Mouse (Mus musculus) kidney, embryonic 15.5 days (tissue): ENCODE measurements around the gene P2rx2. TPM values are rescaled to one million over a fixed set of nuclear protein-coding genes. Genes with fewer than 3 reads are reported as not detected.

Experiments used
- ATAC-seq: fragments of 200-750 bp; cut with Nextera tagmentation; replicated peaks from 2 replicates; pipeline ENCODE4 v1.8.0; 2017; ENCODE audit warnings: moderate TSS enrichment; ENCODE audit not compliant: low FRiP score
- H3K27ac ChIP-seq: fragments of 300-500 bp; sonication (generic); 2 replicates; pipeline ENCODE4 v1.5.1; 2015; ENCODE audit warnings: mild to moderate bottlenecking, inconsistent platforms
- H3K27me3 ChIP-seq: fragments of 300-500 bp; sonication (generic); 2 replicates; pipeline ENCODE4 v1.6.1; 2015; ENCODE audit warnings: inconsistent platforms
- H3K36me3 ChIP-seq: fragments of 300-500 bp; sonication (generic); 2 replicates; pipeline ENCODE4 v1.6.1; 2015; ENCODE audit warnings: inconsistent platforms
- H3K4me1 ChIP-seq: fragments of 300-500 bp; sonication (generic); 2 replicates; pipeline ENCODE4 v1.6.1; 2015; ENCODE audit warnings: inconsistent platforms
- H3K4me2 ChIP-seq: fragments of 300-500 bp; sonication (generic); 2 replicates; pipeline ENCODE4 v1.6.1; 2015; ENCODE audit warnings: moderate library complexity, mild to moderate bottlenecking, inconsistent platforms
- H3K4me3 ChIP-seq: fragments of 300-500 bp; sonication (generic); replicated peaks from 2 replicates; pipeline ENCODE4 v1.5.1; 2015; ENCODE audit warnings: mild to moderate bottlenecking, inconsistent platforms
- H3K9ac ChIP-seq: fragments of 300-500 bp; sonication (generic); 2 replicates; pipeline ENCODE4 v1.6.1; 2015; ENCODE audit warnings: mild to moderate bottlenecking, inconsistent platforms
- H3K9me3 ChIP-seq: fragments of 300-500 bp; sonication (generic); replicated peaks from 2 replicates; pipeline ENCODE4 v1.6.1; 2016; ENCODE audit warnings: inconsistent platforms
- WGBS: fragments of 180-500 bp; shearing (Covaris S2); methylation state at CpG from one replicate; pipeline ENCODE4 v1.1.7; 2015; ENCODE audit warnings: mixed read lengths; 5-methylcytosine and 5-hydroxymethylcytosine counted together
- polyA plus RNA-seq: library from polyadenylated mRNA; unstranded; fragments of >200 nt; fragmentation: Nextera tagmentation; extraction: Ambion mirVana; gene quantifications from 2 replicates; pipeline ENCODE4 v1.2.1, GENCODE M21; 2015

Gene P2rx2
- polyA plus RNA-seq, 1 experiment from 2014 or later, result 0.87 TPM

GRCm38 (mm10) chr5:110363822-110364545 is 21.0 kb upstream of the P2rx2 start:
- ATAC-seq, result 0 out of 2 replicates have a peak, but pooled peaks have one; percentile 3
- Histone ChIP-seq H3K4me1 (peaks cover 12% of the 10 kb centered on the region), H3K4me2 (peak overlapping the region; percentile 96), H3K9me3 (no peaks in the 10 kb centered on the region), H3K4me3 (peak overlapping the region; percentile 58), H3K27me3 (no peaks in the 10 kb centered on the region), H3K9ac (no peak overlapping the region; the same call in 1 of the 2 replicates), H3K27ac (0 out of 2 replicates have a peak overlapping the region, but pooled peaks have one; percentile 55), H3K36me3 (peaks cover 26% of the 10 kb centered on the region)
- 37% methylated on average over 11 of the region's 11 CpGs for WGBS

GRCm38 (mm10) chr5:110363179-110363821 is 20.3 kb upstream of the P2rx2 start:
- peak overlapping the region; percentile 55 for H3K9ac ChIP-seq
- H3K36me3 ChIP-seq, result peaks cover 20% of the 10 kb centered on the region
- 2% methylated on average over 48 of the region's 72 CpGs for WGBS
- H3K27me3 ChIP-seq, result no peaks in the 10 kb centered on the region
- H3K4me2 ChIP-seq, result peak overlapping the region; percentile 96
- H3K9me3 ChIP-seq, result no peaks in the 10 kb centered on the region
- ATAC-seq, result peak; percentile 90
- H3K4me1 ChIP-seq, result peaks cover 12% of the 10 kb centered on the region
- H3K27ac ChIP-seq, result peak overlapping the region; percentile 55; the same call in 1 of the 2 replicates
- peak overlapping the region; percentile 58 for H3K4me3 ChIP-seq

- Histone ChIP-seq H3K27ac (no peak overlapping the region), H3K9me3 (no peaks in the 10 kb centered on the region), H3K4me3 (peak overlapping the region; percentile 58), H3K4me1 (peaks cover 12% of the 10 kb centered on the region), H3K36me3 (peaks cover 16% of the 10 kb centered on the region), H3K27me3 (no peaks in the 10 kb centered on the region), H3K9ac (peak overlapping the region; percentile 55), H3K4me2 (peak overlapping the region; percentile 96)
- under 1% methylated on average over 27 of the region's 28 CpGs for WGBS
- peak; percentile 61; the same call in 1 of the 2 replicates for ATAC-seq
Measured at GRCm38 (mm10) chr5:110362813-110363178, 19.8 kb upstream of the P2rx2 start.

GRCm38 (mm10) chr5:110361465-110361864 is 18.5 kb upstream of the P2rx2 start:
- H3K27ac ChIP-seq, result no peak overlapping the region
- no peak for ATAC-seq
- no peak overlapping the region for H3K4me3 ChIP-seq
- no peaks in the 10 kb centered on the region for H3K9me3 ChIP-seq
- no peak overlapping the region for H3K9ac ChIP-seq
- H3K27me3 ChIP-seq, result no peaks in the 10 kb centered on the region
- H3K36me3 ChIP-seq, result peaks cover 5% of the 10 kb centered on the region; the same call in 1 of the 2 replicates
- H3K4me1 ChIP-seq, result peaks cover 12% of the 10 kb centered on the region
- H3K4me2 ChIP-seq, result no peak overlapping the region
- WGBS, result 83% methylated on average over 6 of the region's 6 CpGs

- WGBS, result 33% methylated on average over 9 of the region's 9 CpGs
- H3K4me3 ChIP-seq, result no peak overlapping the region
- no peak overlapping the region for H3K27ac ChIP-seq
- 0 out of 2 replicates have a peak, but pooled peaks cover 2% of the 10 kb centered on the region for H3K4me1 ChIP-seq
- H3K4me2 ChIP-seq, result no peak overlapping the region
- no peaks in the 10 kb centered on the region for H3K36me3 ChIP-seq
- H3K9me3 ChIP-seq, result no peaks in the 10 kb centered on the region
- ATAC-seq, result 0 out of 2 replicates have a peak, but pooled peaks have one; percentile 45
- H3K9ac ChIP-seq, result no peak overlapping the region
- peaks cover 10% of the 10 kb centered on the region for H3K27me3 ChIP-seq
Measured at GRCm38 (mm10) chr5:110357531-110358179, 14.6 kb upstream of the P2rx2 start.

- Histone ChIP-seq H3K4me2 (no peak overlapping the region), H3K4me1 (0 out of 2 replicates have a peak, but pooled peaks cover 2% of the 10 kb centered on the region), H3K9me3 (no peaks in the 10 kb centered on the region), H3K9ac (no peak overlapping the region), H3K27me3 (peaks cover 10% of the 10 kb centered on the region), H3K27ac (no peak overlapping the region), H3K36me3 (no peaks in the 10 kb centered on the region), H3K4me3 (no peak overlapping the region)
- 0 out of 2 replicates have a peak, but pooled peaks have one; percentile 43 for ATAC-seq
- WGBS, result 21% methylated on average over 7 of the region's 7 CpGs
Measured at GRCm38 (mm10) chr5:110354716-110355115, 11.7 kb upstream of the P2rx2 start.

GRCm38 (mm10) chr5:110347006-110347405 is 4.0 kb upstream of the P2rx2 start:
- Histone ChIP-seq H3K4me3 (no peak overlapping the region), H3K4me1 (peaks cover 24% of the 10 kb centered on the region), H3K4me2 (no peak overlapping the region), H3K27ac (no peak overlapping the region), H3K9ac (no peak overlapping the region), H3K9me3 (no peaks in the 10 kb centered on the region), H3K36me3 (no peaks in the 10 kb centered on the region), H3K27me3 (peaks cover 22% of the 10 kb centered on the region)
- WGBS, result 75% methylated on average over 8 of the region's 8 CpGs
- ATAC-seq, result no peak

GRCm38 (mm10) chr5:110345553-110345952 is 2.5 kb upstream of the P2rx2 start:
- ATAC-seq, result no peak
- Histone ChIP-seq H3K36me3 (no peaks in the 10 kb centered on the region), H3K9me3 (no peaks in the 10 kb centered on the region), H3K4me1 (peaks cover 24% of the 10 kb centered on the region), H3K27me3 (peaks cover 36% of the 10 kb centered on the region), H3K4me2 (no peak overlapping the region), H3K4me3 (no peak overlapping the region), H3K27ac (no peak overlapping the region), H3K9ac (no peak overlapping the region)
- whole genome bisulfite sequencing, result 85% methylated on average over 4 of the region's 4 CpGs

GRCm38 (mm10) chr5:110344524-110344923 is 1.5 kb upstream of the P2rx2 start, which contains the start of gene Lrcol1:
TSS of gene Lrcol1 (plus strand) at chr5:110344730.
- peaks cover 36% of the 10 kb centered on the region for H3K27me3 ChIP-seq
- no peaks in the 10 kb centered on the region for H3K36me3 ChIP-seq
- ATAC-seq, result no peak
- WGBS, result 41% methylated on average over 4 of the region's 4 CpGs
- peak within 1 kb of the TSS; percentile 91 for H3K4me2 ChIP-seq
- H3K27ac ChIP-seq, result no peak within 1 kb of the TSS
- H3K9ac ChIP-seq, result no peak within 1 kb of the TSS
- no peak within 1 kb of the TSS for H3K4me3 ChIP-seq
- peaks cover 24% of the 10 kb centered on the region for H3K4me1 ChIP-seq
- no peaks in the 10 kb centered on the region for H3K9me3 ChIP-seq

GRCm38 (mm10) chr5:110338792-110339191 is 4.2 kb downstream of the P2rx2 start:
- H3K27me3 ChIP-seq, result peaks cover 32% of the 10 kb centered on the region
- peaks cover 14% of the 10 kb centered on the region for H3K4me1 ChIP-seq
- 0 out of 2 replicates have a peak, but pooled peaks have one; percentile 6 for ATAC-seq
- H3K9ac ChIP-seq, result no peak overlapping the region
- H3K27ac ChIP-seq, result peak overlapping the region; percentile 19; the same call in 1 of the 2 replicates
- WGBS, result 58% methylated on average over 2 of the region's 2 CpGs
- H3K36me3 ChIP-seq, result peaks cover 41% of the 10 kb centered on the region
- no peak overlapping the region for H3K4me2 ChIP-seq
- no peak overlapping the region for H3K4me3 ChIP-seq
- H3K9me3 ChIP-seq, result no peaks in the 10 kb centered on the region

GRCm38 (mm10) chr5:110330508-110330907 is 12.5 kb downstream of the P2rx2 start:
- Histone ChIP-seq H3K27me3 (no peaks in the 10 kb centered on the region), H3K27ac (no peak overlapping the region), H3K36me3 (peaks cover 94% of the 10 kb centered on the region), H3K4me1 (no peaks in the 10 kb centered on the region), H3K4me2 (no peak overlapping the region), H3K4me3 (no peak overlapping the region), H3K9me3 (no peaks in the 10 kb centered on the region), H3K9ac (no peak overlapping the region)
- WGBS, result 75% methylated on average over 3 of the region's 3 CpGs
- ATAC-seq, result no peak

- ATAC-seq, result no peak
- H3K27ac ChIP-seq, result no peak overlapping the region
- H3K9ac ChIP-seq, result no peak overlapping the region
- H3K27me3 ChIP-seq, result no peaks in the 10 kb centered on the region
- no peaks in the 10 kb centered on the region for H3K9me3 ChIP-seq
- H3K4me3 ChIP-seq, result no peak overlapping the region
- H3K4me1 ChIP-seq, result no peaks in the 10 kb centered on the region
- H3K36me3 ChIP-seq, result peaks cover 85% of the 10 kb centered on the region
- no peak overlapping the region for H3K4me2 ChIP-seq
- WGBS, result 94% methylated on average over 3 of the region's 3 CpGs
Measured at GRCm38 (mm10) chr5:110313127-110313526, 29.9 kb downstream of the P2rx2 start.
